Mouse (Mus musculus) Muller cell, postnatal 12 days (primary cell): ENCODE results near the gene Cyp2c54.
"Not testable (repeated sequence)": the region's sequence is repeated elsewhere in the genome, so short reads cannot be mapped to it uniquely, and the experiment has no call there.

Experiments
- DNase-seq: peaks from one replicate; pipeline ENCODE4 v3.0.0-alpha.2; 2015; ENCODE audit errors: inconsistent ontology term

The Cyp2c54 gene

DNA sequence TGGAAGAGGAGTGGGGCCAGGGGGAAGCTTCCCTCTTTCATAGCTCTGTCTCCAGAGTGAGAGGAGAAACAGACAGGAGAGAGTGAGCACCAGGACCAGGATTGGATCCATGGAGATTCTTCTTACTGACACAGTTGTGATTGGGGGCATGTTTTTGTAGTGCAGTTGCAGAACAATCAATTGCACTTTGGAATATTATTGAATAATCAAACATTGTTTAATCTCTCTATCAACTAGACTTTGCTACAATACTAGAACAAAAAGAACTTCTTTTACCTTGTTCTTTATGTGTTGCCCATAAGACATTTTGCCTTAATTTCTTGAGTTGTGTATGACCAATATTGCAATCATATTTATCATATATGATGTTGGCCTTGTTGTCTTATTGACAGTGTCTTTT lies at the start of gene Cyp2c54:
Cyp2c54 (minus strand) TSS at position 127 of the 400 bp plus-strand sequence.
- no peak for DNase-seq

DNA sequence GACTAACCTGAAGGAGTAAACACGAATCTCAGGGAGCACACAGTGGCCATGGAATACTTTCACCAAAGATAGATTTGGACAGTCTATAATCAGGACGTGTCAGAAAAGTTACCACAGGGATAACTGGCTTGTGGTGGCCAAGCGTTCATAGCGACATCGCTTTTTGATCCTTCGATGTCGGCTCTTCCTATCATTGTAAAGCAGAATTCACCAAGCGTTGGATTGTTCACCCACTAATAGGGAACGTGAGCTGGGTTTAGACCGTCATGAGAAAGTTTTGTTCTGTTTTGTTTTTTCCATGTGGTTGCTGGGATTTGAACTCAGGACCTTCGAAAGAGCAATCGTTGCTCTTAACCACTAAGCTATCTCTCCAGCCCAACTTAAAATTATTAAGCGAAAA lies 46.0 kb upstream of the Cyp2c54 start:
- DNase-seq: peak; percentile 18

DNA sequence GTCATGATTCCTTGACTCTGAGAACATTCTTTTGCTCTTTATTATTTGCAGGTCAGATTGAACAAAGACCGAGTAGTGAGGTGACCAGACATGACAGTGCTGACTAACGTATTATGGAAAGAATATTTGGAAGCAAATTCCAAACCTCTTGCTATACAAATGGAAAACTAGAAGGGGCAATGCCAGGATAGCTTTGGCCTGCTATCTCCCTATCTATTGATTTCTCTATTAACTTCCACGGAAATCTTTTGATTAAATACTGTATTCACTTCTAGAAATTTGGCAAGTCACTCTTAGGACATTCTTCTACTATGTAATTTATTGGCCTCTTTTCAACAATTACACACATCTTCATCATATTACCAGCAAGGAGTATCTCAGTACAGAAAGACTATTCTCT lies 17.5 kb upstream of the Cyp2c54 start:
- DNase-seq: no peak

DNA sequence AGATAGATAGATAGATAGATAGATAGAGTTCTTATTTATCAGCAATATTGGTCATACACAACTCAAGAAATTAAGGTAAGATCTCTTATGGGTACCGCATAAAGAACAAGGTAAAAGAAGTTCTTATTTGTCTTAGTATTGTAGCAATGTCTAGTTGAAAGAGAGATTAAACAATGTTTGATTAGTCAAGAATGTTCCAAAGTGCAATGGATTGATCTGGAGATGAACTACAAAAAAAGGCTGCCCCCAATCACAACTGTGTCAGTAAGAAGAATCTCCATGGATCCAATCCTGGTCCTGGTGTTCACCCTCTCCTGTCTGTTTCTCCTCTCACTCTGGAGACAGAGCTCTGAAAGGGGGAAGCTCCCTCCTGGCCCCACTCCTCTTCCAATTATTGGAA lies 15.8 kb upstream of the Cyp2c54 start, which contains the start of gene Cyp2c50:
Cyp2c50 (plus strand) TSS at position 268 of the 400 bp plus-strand sequence.
- DNase-seq: not testable (repeated sequence)

DNA sequence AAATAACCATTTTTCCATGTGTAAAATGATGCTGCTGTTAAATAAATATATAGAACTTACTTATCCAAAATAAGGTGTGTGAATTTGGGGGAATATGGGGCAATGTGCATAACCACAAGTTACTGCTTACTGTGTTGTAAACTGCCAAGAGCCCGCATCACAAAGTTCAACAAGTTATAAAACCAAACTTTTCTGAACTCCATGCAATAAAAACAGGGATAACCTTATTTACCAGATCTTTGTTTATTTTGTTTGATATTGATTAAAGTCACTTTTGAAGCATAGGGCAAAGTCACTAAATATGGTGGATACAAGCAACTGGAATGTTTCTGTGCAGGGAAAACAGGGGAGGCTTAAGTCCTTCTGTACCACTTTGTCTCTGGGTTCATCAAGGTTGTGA lies 14.8 kb upstream of the Cyp2c54 start:
- DNase-seq: no peak

DNA sequence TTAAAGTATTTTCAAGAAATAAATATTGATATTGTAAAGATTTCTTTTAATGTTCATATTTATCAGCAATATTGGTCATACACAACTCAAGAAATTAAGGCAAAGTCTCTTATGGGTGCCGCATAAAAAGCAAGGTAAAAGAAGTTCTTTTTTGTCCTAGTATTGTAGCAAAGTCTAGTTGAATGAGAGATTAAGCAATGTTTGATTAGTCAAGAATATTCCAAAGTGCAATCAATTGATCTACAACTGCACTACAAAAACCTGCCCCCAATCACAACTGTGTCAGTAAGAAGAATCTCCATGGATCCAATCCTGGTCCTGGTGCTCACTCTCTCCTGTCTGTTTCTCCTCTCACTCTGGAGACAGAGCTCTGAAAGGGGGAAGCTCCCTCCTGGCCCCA lies 81.5 kb downstream of the Cyp2c54 start, which contains the start of gene Cyp2c37:
Cyp2c37 (plus strand) TSS at position 285 of the 400 bp plus-strand sequence.
- not testable (repeated sequence) for DNase-seq

DNA sequence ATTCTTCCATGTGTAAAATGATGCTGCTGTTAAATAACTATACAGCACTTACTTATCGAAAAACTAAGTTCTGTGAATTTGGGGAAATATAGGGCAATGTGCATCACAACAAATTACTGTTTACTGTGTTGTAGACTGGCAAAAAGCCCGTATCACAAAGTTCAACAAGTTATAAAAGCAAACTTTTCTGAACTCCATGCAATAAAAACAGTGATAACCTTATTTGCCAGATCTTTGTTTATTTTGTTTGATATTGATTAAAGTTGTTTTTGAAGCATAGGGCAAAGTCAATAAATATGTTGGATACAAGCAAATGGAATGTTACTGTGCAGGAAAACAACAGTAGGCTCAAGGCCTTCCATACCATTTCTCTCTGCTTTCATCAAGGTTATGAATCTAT lies 84.2 kb downstream of the Cyp2c54 start:
- no peak for DNase-seq
